Mouse (Mus musculus): ENCODE measurements around the gene Pax9. TPM values are rescaled to one million over a fixed set of nuclear protein-coding genes. Genes with fewer than 3 reads are reported as not detected.

Pax9 gene
- total and polyA plus RNA-seq, 3 experiments = 0.04 to 0.45 (median 0.16) TPM

- TF ChIP-seq GATA2 (IDR thresholded peaks at IDR 0.05; ENCODE audit: borderline replicate concordance, low read depth, low read length) (no peak), POLR2AphosphoS5 (IDR thresholded peaks at IDR 0.05; ENCODE audit: insufficient replicate concordance, low read depth, low read length) (no peak), CTCF (IDR thresholded peaks at IDR 0.05; ENCODE audit: low read depth, low read length) (no peak), TAL1 (conservative IDR thresholded peaks at IDR 0.05; ENCODE audit: low read depth, low read length) (no peak), GATA1 (IDR thresholded peaks at IDR 0.05; ENCODE audit: borderline replicate concordance, low read length) (no peak)
- Histone ChIP-seq H3K9me3 (replicated peaks) (no peaks in the 10 kb centered on the region), H3K4me1 (ENCODE audit: insufficient read depth, low read depth, low read length) (no peaks in the 10 kb centered on the region), H3K4me3 (ENCODE audit: low read depth, low read length) (no peak overlapping the region), H3K36me3 (replicated peaks) (no peaks in the 10 kb centered on the region), H3K27me3 (ENCODE audit: insufficient read depth, low read length) (no peaks in the 10 kb centered on the region)
- no peak for ATAC-seq (ENCODE audit: extremely low read depth, insufficient number of reproducible peaks, low FRiP score, poor library complexity, severe bottlenecking)
- no peak for DNase-seq (ENCODE audit: low spot score)
These were observed 45.5 kb downstream of the Pax9 start for GRCm38 (mm10) chr12:56737104-56737503.

Other genes with a start within 250 kb of the Pax9 start
- not detected in 2 replicates for gene Nkx2-1, start 154.9 kb upstream of the Pax9 start, total RNA-seq (2014; fragmentation: Nextera tagmentation)
- gene Nkx2-1, start 154.9 kb upstream of the Pax9 start, total RNA-seq (2017) = 0.16 TPM in 1 of 2 replicates, not detected in the other
- not detected in 2 replicates for gene Nkx2-1, start 154.9 kb upstream of the Pax9 start, polyA plus RNA-seq (2012)
- not detected in 2 replicates for gene Nkx2-9, start 78.5 kb upstream of the Pax9 start, total RNA-seq (2014; fragmentation: Nextera tagmentation)
- not detected in 2 replicates for gene Nkx2-9, start 78.5 kb upstream of the Pax9 start, total RNA-seq (2017)
- gene Nkx2-9, start 78.5 kb upstream of the Pax9 start, polyA plus RNA-seq (2012) = not detected in 2 replicates

All from G1E (cell line).